Mouse (Mus musculus) limb, embryonic 14.5 days (tissue): ENCODE results near the gene Rnf169. TPM values are rescaled to one million over a fixed set of nuclear protein-coding genes. Genes with fewer than 3 reads are reported as not detected.

Experiments
- ATAC-seq: fragments of 200-750 bp; cut with Nextera tagmentation; 2 replicates; pipeline ENCODE4 v1.8.0; 2017; ENCODE audit warnings: low read depth, moderate number of reproducible peaks, moderate TSS enrichment; ENCODE audit not compliant: low FRiP score
- DNase-seq: peaks from one replicate; pipeline ENCODE4 v3.0.0-alpha.2; 2015; ENCODE audit warnings: low spot score
- H3K27ac ChIP-seq: fragments of 300-500 bp; sonication (generic); replicated peaks from 2 replicates; pipeline ENCODE4 v1.5.1; 2014; ENCODE audit warnings: low read depth, mild to moderate bottlenecking, low read length, moderate library complexity, mixed read lengths
- H3K27me3 ChIP-seq: fragments of 300-500 bp; sonication (generic); 2 replicates; pipeline ENCODE4 v1.6.1; 2014; ENCODE audit warnings: low read length, mixed read lengths; ENCODE audit not compliant: control insufficient read depth, insufficient read depth
- H3K36me3 ChIP-seq: fragments of 300-500 bp; sonication (generic); 2 replicates; pipeline ENCODE4 v1.6.1; 2014; ENCODE audit warnings: mild to moderate bottlenecking, low read length, moderate library complexity, mixed read lengths; ENCODE audit not compliant: control insufficient read depth, insufficient read depth
- H3K4me1 ChIP-seq: fragments of 300-500 bp; sonication (generic); 2 replicates; pipeline ENCODE4 v1.6.1; 2014; ENCODE audit warnings: antibody characterized with exemption, low read length, mixed read lengths; ENCODE audit not compliant: control insufficient read depth, insufficient read depth
- H3K4me2 ChIP-seq: fragments of 300-500 bp; sonication (generic); replicated peaks from 2 replicates; pipeline ENCODE4 v1.6.1; 2014; ENCODE audit warnings: low read depth, mild to moderate bottlenecking, low read length, moderate library complexity; ENCODE audit not compliant: severe bottlenecking
- H3K4me3 ChIP-seq: fragments of 300-500 bp; sonication (generic); replicated peaks from 2 replicates; pipeline ENCODE4 v1.5.1; 2014; ENCODE audit warnings: low read length
- H3K9ac ChIP-seq: fragments of 300-500 bp; sonication (generic); 2 replicates; pipeline ENCODE4 v1.6.1; 2014; ENCODE audit warnings: mild to moderate bottlenecking, low read depth, low read length, moderate library complexity; ENCODE audit not compliant: severe bottlenecking
- H3K9me3 ChIP-seq: fragments of 300-500 bp; sonication (generic); 2 replicates; pipeline ENCODE4 v1.6.1; 2016; ENCODE audit warnings: low read length; ENCODE audit not compliant: control insufficient read depth
- POLR2A ChIP-seq: fragments of 200-500 bp; IDR thresholded peaks from 2 replicates; pipeline ENCODE4 v1.8.0; 2012; ENCODE audit warnings: inconsistent platforms, mild to moderate bottlenecking, moderate library complexity, borderline replicate concordance; ENCODE audit not compliant: insufficient read depth, insufficient read length; ENCODE audit errors: extremely low read depth
- WGBS: fragments of 180-500 bp; shearing (Covaris S2); extraction: QIAGEN DNeasy Blood & Tissue Kit; methylation state at CpG from one replicate; pipeline ENCODE4 v1.1.7; 2014; 5-methylcytosine and 5-hydroxymethylcytosine counted together
- polyA plus RNA-seq, 2 experiments: library from polyadenylated mRNA; depleted of rRNA in 1 of 2; stranded (reverse) in 1 of 2; unstranded in 1 of 2; fragments of >200 nt; fragmentation: Nextera tagmentation in 1 of 2; extraction: Ambion mirVana in 1 of 2; gene quantifications; 2 replicates each; pipeline versions ENCODE4 v1.2.1 to v1.2.3; 2012 to 2014

Gene Rnf169
- polyA plus RNA-seq, 2 experiments = 7.3 to 9.7 TPM

DNA sequence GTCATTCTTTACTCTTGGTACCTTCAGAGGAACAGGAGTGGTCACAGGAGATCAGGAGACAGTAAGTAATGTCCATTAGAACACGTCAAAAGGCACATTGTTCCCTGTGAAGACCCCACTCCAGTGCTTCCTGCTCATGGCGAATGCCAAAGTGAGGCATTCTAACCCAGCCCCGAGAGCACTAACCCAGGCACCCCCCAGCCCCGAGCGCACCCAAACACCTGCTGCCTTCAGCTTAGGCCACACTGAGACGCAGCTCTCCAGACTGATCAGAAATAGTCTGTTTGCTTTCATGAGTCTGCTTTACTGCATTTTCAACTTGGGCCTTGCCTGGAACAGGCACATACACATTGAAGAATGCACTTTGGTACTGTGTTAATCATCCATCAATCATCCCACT, 60.3 kb downstream of the Rnf169 start:
- no peak for TF ChIP-seq POLR2A
- Histone ChIP-seq H3K9me3 (no peaks in the 10 kb centered on the region), H3K4me2 (no peak overlapping the region), H3K27ac (no peak overlapping the region), H3K27me3 (no peaks in the 10 kb centered on the region), H3K4me3 (no peak overlapping the region), H3K36me3 (peaks cover 33% of the 10 kb centered on the region), H3K4me1 (peaks cover 16% of the 10 kb centered on the region), H3K9ac (no peak overlapping the region)
- WGBS = 95% methylated on average over 6 of the region's 6 CpGs
- ATAC-seq (no peak), DNase-seq (no peak)

DNA sequence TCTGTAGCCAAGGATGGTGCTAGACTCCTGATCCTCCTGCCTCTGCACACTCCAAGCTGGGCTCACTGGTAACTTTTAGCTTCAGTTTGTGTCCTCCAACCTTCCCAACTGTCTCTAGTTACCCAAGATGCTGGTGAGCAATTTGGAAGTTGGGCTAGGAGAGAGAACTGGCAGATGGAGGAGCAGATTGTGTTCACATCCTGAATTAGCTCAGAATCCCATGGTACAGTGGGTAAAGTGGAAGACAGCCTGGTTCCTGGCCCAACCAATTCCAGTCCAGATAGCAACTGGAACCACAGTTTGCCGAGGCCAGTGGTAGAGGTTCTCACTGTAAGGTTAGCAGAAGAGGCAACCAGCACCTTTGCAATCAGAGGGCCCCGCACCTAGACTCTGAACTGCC, 61.1 kb downstream of the Rnf169 start:
- Histone ChIP-seq H3K27me3 (no peaks in the 10 kb centered on the region), H3K4me3 (no peak overlapping the region), H3K9me3 (no peaks in the 10 kb centered on the region), H3K36me3 (peaks cover 25% of the 10 kb centered on the region), H3K4me1 (peaks cover 16% of the 10 kb centered on the region), H3K4me2 (no peak overlapping the region), H3K9ac (no peak overlapping the region), H3K27ac (no peak overlapping the region)
- WGBS = 89% methylated on average over 2 of the region's 2 CpGs
- DNase-seq (no peak), ATAC-seq (no peak)
- no peak for TF ChIP-seq POLR2A

DNA sequence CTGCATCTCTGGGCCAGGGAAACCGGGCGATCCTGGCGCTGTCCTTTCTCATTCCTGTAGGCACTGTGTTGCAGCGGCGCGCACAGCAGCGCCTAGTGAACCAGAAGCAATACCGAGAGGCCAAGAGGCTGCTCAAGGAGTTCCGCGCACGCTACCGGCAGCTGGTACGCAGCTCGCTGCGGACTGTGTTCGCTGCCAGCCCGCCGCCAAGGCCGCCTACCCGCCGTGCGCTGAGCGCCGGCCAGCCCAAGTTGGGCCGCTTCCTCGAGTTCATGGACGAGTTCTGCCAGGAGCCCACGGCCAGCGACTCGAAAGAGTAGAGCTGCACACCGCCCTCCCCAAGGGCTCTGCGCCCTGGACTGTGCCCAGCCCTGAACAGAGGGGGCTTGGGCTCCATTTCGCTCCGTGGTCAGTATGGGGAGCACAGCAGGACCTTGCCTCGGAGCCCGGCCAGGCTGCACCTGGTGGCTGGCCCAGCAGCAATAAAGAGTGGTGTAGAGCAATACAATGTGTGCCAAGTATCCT, 62.9 kb downstream of the Rnf169 start:
- ATAC-seq (peak; percentile 56; the same call in 1 of the 2 replicates), DNase-seq (peak; percentile 8)
- Histone ChIP-seq H3K4me1 (peaks cover 16% of the 10 kb centered on the region), H3K4me2 (peak overlapping the region; percentile 77), H3K36me3 (peaks cover 8% of the 10 kb centered on the region), H3K4me3 (peak overlapping the region; percentile 33), H3K9me3 (no peaks in the 10 kb centered on the region), H3K9ac (peak overlapping the region; percentile 47), H3K27me3 (no peaks in the 10 kb centered on the region), H3K27ac (no peak overlapping the region)
- under 1% methylated on average over 20 of the region's 36 CpGs for whole genome bisulfite sequencing
- no peak for TF ChIP-seq POLR2A

DNA sequence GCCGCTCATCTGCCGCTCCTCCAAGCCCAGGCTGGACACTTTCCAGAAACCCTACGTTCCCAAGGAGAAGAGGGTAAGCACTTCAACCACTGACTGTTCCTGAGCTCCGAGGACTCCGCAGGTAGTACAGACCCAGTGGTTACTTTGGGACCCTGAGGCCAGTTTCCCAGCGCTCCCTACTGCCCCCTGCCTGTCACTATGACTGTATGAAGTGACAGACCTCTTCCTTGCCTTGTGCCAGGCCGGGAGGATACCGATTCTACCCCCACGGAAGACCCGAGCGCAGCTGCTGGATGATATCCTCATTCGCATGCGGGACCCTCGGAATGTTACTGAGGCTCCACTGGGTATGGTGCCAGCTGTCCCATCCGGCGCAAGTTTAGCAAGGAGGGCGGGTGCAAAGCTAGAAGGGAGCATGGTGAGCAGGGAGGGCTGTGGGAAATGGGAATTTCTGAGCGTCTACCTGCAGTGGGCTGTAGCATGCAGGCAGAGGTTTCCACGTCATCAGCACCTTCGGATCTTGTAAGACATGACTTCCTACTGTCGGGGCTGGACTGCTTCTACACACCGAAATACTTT, 63.4 kb downstream of the Rnf169 start:
- Histone ChIP-seq H3K9ac (peak overlapping the region; percentile 47), H3K27me3 (no peaks in the 10 kb centered on the region), H3K36me3 (0 out of 2 replicates have a peak, but pooled peaks cover 7% of the 10 kb centered on the region), H3K4me1 (peaks cover 16% of the 10 kb centered on the region), H3K4me3 (peak overlapping the region; percentile 33), H3K4me2 (peak overlapping the region; percentile 77), H3K27ac (no peak overlapping the region), H3K9me3 (no peaks in the 10 kb centered on the region)
- 7% methylated on average over 22 of the region's 22 CpGs for WGBS
- DNase-seq = peak; percentile 49
- no peak for TF ChIP-seq POLR2A
- peak; percentile 55; the same call in 1 of the 2 replicates for ATAC-seq

DNA sequence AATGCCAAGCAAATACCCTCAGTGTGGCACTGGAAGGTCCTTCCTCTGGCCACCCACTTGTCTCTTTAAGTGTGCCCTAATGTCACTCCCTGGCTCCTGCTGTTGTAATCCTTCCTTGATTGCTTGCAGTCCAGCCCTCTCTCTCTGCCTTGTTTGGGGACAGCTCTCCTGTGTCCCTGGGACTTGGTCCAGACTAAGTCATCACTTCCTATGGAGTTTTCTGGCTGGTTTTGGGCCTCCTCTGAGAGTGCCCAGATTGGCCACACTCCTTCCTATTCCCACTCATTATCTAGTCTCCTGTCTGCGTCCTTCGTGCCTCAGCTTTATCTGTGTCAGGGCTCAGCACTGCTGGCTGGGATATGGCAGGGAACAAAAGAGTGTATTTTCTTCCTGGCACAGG, 64.7 kb downstream of the Rnf169 start:
- Histone ChIP-seq H3K36me3 (0 out of 2 replicates have a peak, but pooled peaks cover 7% of the 10 kb centered on the region), H3K4me2 (no peak overlapping the region), H3K4me3 (no peak overlapping the region), H3K4me1 (peaks cover 16% of the 10 kb centered on the region), H3K9me3 (no peaks in the 10 kb centered on the region), H3K27me3 (no peaks in the 10 kb centered on the region), H3K27ac (no peak overlapping the region), H3K9ac (no peak overlapping the region)
- WGBS = 79% methylated on average over 2 of the region's 2 CpGs
- ATAC-seq (no peak), DNase-seq (no peak)
- no peak for TF ChIP-seq POLR2A
